Mouse (Mus musculus) liver, embryonic 14.5 days (tissue): ENCODE data around the gene Avil. TPM values are rescaled to one million over a fixed set of nuclear protein-coding genes. Genes with fewer than 3 reads are reported as not detected.

Experiments used
- ATAC-seq: fragments of 200-750 bp; cut with Nextera tagmentation; 2 replicates; pipeline ENCODE4 v1.8.0; 2017; ENCODE audit warnings: moderate number of reproducible peaks, mild to moderate bottlenecking, moderate library complexity; ENCODE audit not compliant: insufficient read depth
- DNase-seq, 3 experiments: peaks; one replicate each; pipeline ENCODE4 v3.0.0-alpha.2; 2012 to 2013; ENCODE audit warnings: low read depth in 3 of 3, low spot score in 3 of 3
- H3K27ac ChIP-seq: fragments of 300-500 bp; sonication (generic); 2 replicates; pipeline ENCODE4 v1.5.1; 2014; ENCODE audit warnings: moderate library complexity, mild to moderate bottlenecking, control low read depth, inconsistent platforms
- H3K27me3 ChIP-seq: fragments of 300-500 bp; sonication (generic); 2 replicates; pipeline ENCODE4 v1.6.1; 2014; ENCODE audit warnings: mild to moderate bottlenecking, low read length, moderate library complexity; ENCODE audit not compliant: control insufficient read depth, insufficient read depth
- H3K36me3 ChIP-seq: fragments of 300-500 bp; sonication (generic); replicated peaks from 2 replicates; pipeline ENCODE4 v1.6.1; 2014; ENCODE audit warnings: low read depth; ENCODE audit not compliant: control insufficient read depth, insufficient read depth
- H3K4me1 ChIP-seq, 2 experiments: fragments of 200-500 bp in 1 of 2; fragments of 300-500 bp in 1 of 2; sonication (generic) in 1 of 2; replicated peaks; 2 replicates each; pipeline ENCODE4 v1.6.1; 2012 to 2014; ENCODE audit warnings: antibody characterized with exemption in 1 of 2, inconsistent platforms in 1 of 2, low read length in 1 of 2; ENCODE audit not compliant: control insufficient read depth in 2 of 2, insufficient read depth in 2 of 2
- H3K4me2 ChIP-seq: fragments of 300-500 bp; sonication (generic); 2 replicates; pipeline ENCODE4 v1.6.1; 2014; ENCODE audit warnings: low read depth, mild to moderate bottlenecking, control low read depth, moderate library complexity
- H3K4me3 ChIP-seq, 2 experiments: fragments of 200-500 bp in 1 of 2; fragments of 300-500 bp in 1 of 2; sonication (generic) in 1 of 2; 2 replicates each; pipeline ENCODE4 v1.5.1; 2012 to 2014; ENCODE audit warnings: low read depth in 2 of 2, low read length in 2 of 2, mild to moderate bottlenecking in 2 of 2, control low read depth in 1 of 2, inconsistent platforms in 1 of 2, moderate library complexity in 1 of 2; ENCODE audit not compliant: insufficient read depth in 1 of 2
- H3K9ac ChIP-seq: fragments of 300-500 bp; sonication (generic); replicated peaks from 2 replicates; pipeline ENCODE4 v1.6.1; 2014; ENCODE audit warnings: mild to moderate bottlenecking, control low read depth, moderate library complexity
- H3K9me3 ChIP-seq: fragments of 300-500 bp; sonication (generic); 2 replicates; pipeline ENCODE4 v1.6.1; 2016; ENCODE audit warnings: low read length, mixed read lengths; ENCODE audit not compliant: control insufficient read depth
- CTCF ChIP-seq: IDR thresholded peaks from 2 replicates; pipeline ENCODE4 v1.5.1; 2016; ENCODE audit warnings: antibody characterized with exemption, low read depth, control low read depth
- EP300 ChIP-seq: IDR thresholded peaks from 2 replicates; pipeline ENCODE4 v1.6.1; 2016; ENCODE audit warnings: antibody characterized with exemption, low read depth
- WGBS: fragments of 180-500 bp; shearing (Covaris S2); extraction: QIAGEN DNeasy Blood & Tissue Kit; methylation state at CpG from one replicate; pipeline ENCODE4 v1.1.7; 2014; ENCODE audit not compliant: insufficient replicate concordance; 5-methylcytosine and 5-hydroxymethylcytosine counted together
- polyA plus RNA-seq, 2 experiments: library from polyadenylated mRNA; depleted of rRNA in 1 of 2; stranded (reverse) in 1 of 2; unstranded in 1 of 2; fragments of >200 nt; fragmentation: Nextera tagmentation in 1 of 2; extraction: Ambion mirVana in 1 of 2; gene quantifications; 2 replicates each; pipeline versions ENCODE4 v1.2.1 to v1.2.3; 2012 to 2014

Avil gene
- polyA plus RNA-seq, 2 experiments = 0.03 to 0.12 TPM

- H3K36me3 ChIP-seq = peaks cover 26% of the 10 kb centered on the region
- H3K4me2 ChIP-seq = no peak overlapping the region
- WGBS = 65% methylated on average over 7 of the region's 7 CpGs
- no peak overlapping the region for H3K9ac ChIP-seq
- H3K9me3 ChIP-seq = no peaks in the 10 kb centered on the region
- TF ChIP-seq CTCF (peak; percentile 95), EP300 (no peak)
- H3K27ac ChIP-seq = no peak overlapping the region
- ATAC-seq (peak; percentile 57; the same call in 1 of the 2 replicates), DNase-seq (peak; percentile 52 to 59 (median 57))
- H3K27me3 ChIP-seq = no peaks in the 10 kb centered on the region
- no peak overlapping the region for H3K4me3 ChIP-seq
- H3K4me1 ChIP-seq = peaks cover 0 to 8% of the 10 kb centered on the region in 2 experiments; a peak in 3 of 4 replicates
Measured at GRCm38 (mm10) chr10:126990313-126991056, 10.0 kb upstream of the Avil start.

DNA sequence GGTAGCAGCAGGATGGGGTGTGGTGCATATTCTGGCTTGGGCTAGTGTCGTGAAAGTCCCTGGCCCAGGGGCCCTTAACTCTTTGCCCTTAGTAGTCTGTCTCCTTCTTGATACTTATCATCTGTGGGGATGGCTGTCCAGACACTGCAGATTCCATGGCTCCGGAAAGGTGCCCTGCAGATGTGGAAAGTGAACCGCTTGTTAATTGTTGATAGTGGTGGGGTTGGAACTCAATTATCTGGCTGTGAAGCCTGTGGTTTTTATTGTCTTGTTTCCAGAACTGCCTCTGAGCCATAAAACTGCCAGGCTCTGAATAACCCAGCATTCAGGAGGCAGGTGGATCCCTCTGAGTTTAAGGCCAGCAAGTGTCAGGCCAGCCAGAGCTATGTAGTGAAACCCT, 8.8 kb upstream of the Avil start:
- WGBS = 55% methylated on average over 3 of the region's 3 CpGs
- ATAC-seq = no peak

DNA sequence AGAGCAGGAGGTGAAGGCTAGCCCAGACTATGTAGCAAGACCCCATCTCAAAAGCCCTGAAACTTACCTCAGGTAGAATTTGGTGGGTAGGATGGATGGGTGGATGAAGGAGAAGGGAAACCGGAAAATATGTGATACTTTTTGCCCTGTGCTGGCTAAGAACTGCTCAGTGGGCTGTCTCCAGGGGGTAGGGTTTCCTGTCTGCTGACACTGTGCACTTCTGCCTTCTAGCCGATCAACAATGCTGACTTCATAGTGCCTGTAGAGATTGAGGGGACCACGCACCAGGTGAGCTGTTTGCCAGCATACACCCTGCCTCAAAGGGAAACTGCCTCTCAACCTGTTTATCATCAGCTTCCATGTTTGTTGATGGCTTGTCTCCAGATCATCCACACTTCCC, 6.9 kb upstream of the Avil start:
- H3K4me2 ChIP-seq = no peak overlapping the region
- WGBS = 71% methylated on average over 3 of the region's 3 CpGs

More for the DNA sequence above, 8.8 kb upstream of the Avil start:
- Histone ChIP-seq H3K9ac (no peak overlapping the region), H3K27ac (no peak overlapping the region), H3K4me2 (no peak overlapping the region), H3K4me3 (no peak overlapping the region), H3K36me3 (peaks cover 26% of the 10 kb centered on the region), H3K4me1 (peaks cover 0 to 6% of the 10 kb centered on the region in 2 experiments; a peak in 3 of 4 replicates), H3K9me3 (no peaks in the 10 kb centered on the region), H3K27me3 (no peaks in the 10 kb centered on the region)
- TF ChIP-seq CTCF = no peak
- TF ChIP-seq EP300 = no peak
- DNase-seq = no peak

DNA sequence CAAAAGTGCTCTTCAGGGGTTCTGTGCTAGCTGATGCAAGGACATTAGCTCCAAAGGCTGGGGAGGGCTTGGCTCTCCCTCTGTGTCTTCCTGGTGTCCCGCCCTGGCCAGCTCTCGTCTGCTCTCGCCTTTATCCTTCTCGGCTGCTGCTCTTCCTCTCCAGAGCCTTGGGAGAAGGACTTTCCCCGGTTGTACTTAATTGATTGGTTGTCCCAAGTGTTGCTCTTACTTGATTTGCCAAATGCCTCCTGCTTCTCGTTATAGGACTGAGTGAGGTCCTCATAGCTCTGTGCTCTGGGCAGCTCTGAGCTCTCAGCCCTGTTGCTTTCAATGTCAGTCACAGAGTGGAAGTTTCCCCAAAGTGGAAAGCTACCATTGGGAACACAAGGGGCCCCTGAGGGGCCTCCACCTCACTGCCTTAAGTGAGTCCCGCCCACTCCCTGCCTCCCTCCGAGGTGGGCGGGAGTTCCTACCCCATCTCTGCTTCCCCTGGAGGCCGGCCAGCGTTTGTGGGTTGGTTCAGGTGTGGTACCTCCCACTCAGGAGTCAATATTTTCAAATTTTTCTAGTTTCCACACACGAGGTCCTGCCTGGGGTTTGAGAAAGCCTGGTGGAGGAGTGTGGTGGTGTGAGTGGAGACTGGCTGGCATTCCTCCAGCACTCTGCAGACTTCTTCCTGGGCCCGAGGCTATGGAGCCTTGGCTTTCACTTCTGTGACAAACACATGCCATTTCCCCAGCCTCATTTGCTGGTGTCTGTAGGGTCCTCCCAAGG, 3.0 kb upstream of the Avil start:
- 61% methylated on average over 13 of the region's 13 CpGs for WGBS
- Histone ChIP-seq H3K27me3 (no peaks in the 10 kb centered on the region), H3K27ac (no peak overlapping the region), H3K4me2 (no peak overlapping the region), H3K36me3 (peaks cover 23% of the 10 kb centered on the region), H3K4me3 (no peak overlapping the region), H3K4me1 (no peaks in the 10 kb centered on the region), H3K9ac (no peak overlapping the region), H3K9me3 (no peaks in the 10 kb centered on the region)
- TF ChIP-seq EP300 (no peak), CTCF (no peak)
- DNase-seq (no peak), ATAC-seq (no peak)

More for the DNA sequence above, 6.9 kb upstream of the Avil start:
- TF ChIP-seq EP300 = no peak
- no peak for TF ChIP-seq CTCF
- H3K36me3 ChIP-seq = peaks cover 26% of the 10 kb centered on the region
- ATAC-seq (no peak), DNase-seq (no peak)
- no peaks in the 10 kb centered on the region for H3K9me3 ChIP-seq
- no peak overlapping the region for H3K9ac ChIP-seq
- H3K4me3 ChIP-seq = no peak overlapping the region
- H3K4me1 ChIP-seq = no peaks in the 10 kb centered on the region
- H3K27me3 ChIP-seq = no peaks in the 10 kb centered on the region
- no peak overlapping the region for H3K27ac ChIP-seq

DNA sequence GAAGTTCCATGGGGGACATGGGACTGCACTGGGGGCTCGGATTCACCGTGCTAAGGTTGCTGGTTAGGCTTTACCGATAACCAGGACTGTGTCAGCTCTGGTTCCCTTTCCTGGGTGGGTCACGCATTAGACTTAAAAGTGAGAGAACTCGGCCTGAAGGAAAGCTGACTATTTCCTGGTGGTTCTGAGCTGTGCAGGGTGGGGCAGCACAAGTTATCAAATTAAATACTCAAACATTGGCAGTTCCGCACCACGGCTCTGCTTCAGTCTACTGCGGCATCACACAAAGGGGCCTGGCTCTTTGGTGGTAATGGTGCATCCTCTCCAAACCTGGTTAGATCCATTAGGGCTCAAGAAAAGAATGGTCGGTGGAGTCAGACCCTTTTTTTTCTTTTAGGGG, 788 bp downstream of the Avil start:
- ATAC-seq (no peak), DNase-seq (no peak)
- no peak for TF ChIP-seq EP300
- TF ChIP-seq CTCF = no peak

More for the DNA sequence above, 788 bp downstream of the Avil start:
- no peak overlapping the region for H3K9ac ChIP-seq
- no peak overlapping the region for H3K4me3 ChIP-seq
- no peaks in the 10 kb centered on the region; the same call in 1 of the 2 replicates for H3K36me3 ChIP-seq
- H3K4me1 ChIP-seq = no peaks in the 10 kb centered on the region
- H3K27me3 ChIP-seq = no peaks in the 10 kb centered on the region
- WGBS = 72% methylated on average over 9 of the region's 9 CpGs
- H3K9me3 ChIP-seq = no peaks in the 10 kb centered on the region
- no peak overlapping the region for H3K27ac ChIP-seq
- no peak overlapping the region for H3K4me2 ChIP-seq
